Mouse (Mus musculus) G1E-ER4 (cell line): ENCODE data around the gene Fam43a. TPM values are rescaled to one million over a fixed set of nuclear protein-coding genes. Genes with fewer than 3 reads are reported as not detected.

Experiments
- GATA1 ChIP-seq: IDR thresholded peaks from one replicate; pipeline ENCODE4 v1.8.0; 2012; ENCODE audit warnings: low read length, inconsistent platforms
- polyA plus RNA-seq: library from polyadenylated mRNA; stranded (reverse); fragments of >175 nt; gene quantifications from 2 replicates; pipeline ENCODE4 v1.2.3, GENCODE M21; 2012

Gene Fam43a
- polyA plus RNA-seq, 1 experiment, result not detected

GRCm38 (mm10) chr16:30641408-30641807 lies 41.9 kb downstream of the Fam43a start:
- TF ChIP-seq GATA1, result no peak

- TF ChIP-seq GATA1, result no peak
Measured at GRCm38 (mm10) chr16:30642229-30642628, 42.7 kb downstream of the Fam43a start.

- no peak for TF ChIP-seq GATA1
Measured at GRCm38 (mm10) chr16:30644981-30645380, 45.5 kb downstream of the Fam43a start.

- no peak for TF ChIP-seq GATA1
Measured at GRCm38 (mm10) chr16:30645841-30646558, 46.5 kb downstream of the Fam43a start.

- no peak for TF ChIP-seq GATA1
Measured at GRCm38 (mm10) chr16:30646856-30647255, 47.3 kb downstream of the Fam43a start.

- TF ChIP-seq GATA1, result no peak
Measured at GRCm38 (mm10) chr16:30651292-30651691, 51.8 kb downstream of the Fam43a start.

Other genes with a start within 250 kb of the Fam43a start
- gene Atp13a3, start 193.7 kb upstream of the Fam43a start, polyA plus RNA-seq, result 142 and 176 TPM in 2 replicates
- gene Tmem44, start 48.9 kb upstream of the Fam43a start, polyA plus RNA-seq, result 3.4 and 4.3 TPM in 2 replicates
- 9.7 and 13.0 TPM in 2 replicates for gene Lsg1, start 12.1 kb upstream of the Fam43a start, polyA plus RNA-seq